Mouse (Mus musculus): ENCODE results near the gene Gm49661.

The Gm49661 gene

GRCm38 (mm10) chr8:84967532-84968304, 1.5 kb downstream of the Gm49661 start:
- DNase-seq (ENCODE audit: low spot score): no peak

GRCm38 (mm10) chr8:84966603-84967002, 2.6 kb downstream of the Gm49661 start:
- DNase-seq (ENCODE audit: low spot score): no peak

- DNase-seq (ENCODE audit: low spot score): peak; percentile 95
Observed at GRCm38 (mm10) chr8:84965731-84966291, 3.4 kb downstream of the Gm49661 start.

- DNase-seq (ENCODE audit: low spot score): no peak
Observed at GRCm38 (mm10) chr8:84963952-84964351, 5.3 kb downstream of the Gm49661 start.

- no peak for DNase-seq (ENCODE audit: low spot score)
Observed at GRCm38 (mm10) chr8:84959811-84960210, 9.4 kb downstream of the Gm49661 start.

- peak; percentile 81 for DNase-seq (ENCODE audit: low spot score)
Observed at GRCm38 (mm10) chr8:84956768-84957167, 12.5 kb downstream of the Gm49661 start.

- peak; percentile 26 for DNase-seq (ENCODE audit: low spot score)
Observed at GRCm38 (mm10) chr8:84952612-84953255, 16.5 kb downstream of the Gm49661 start.

- DNase-seq (ENCODE audit: low spot score): no peak
Observed at GRCm38 (mm10) chr8:84949753-84950152, 19.5 kb downstream of the Gm49661 start.

- DNase-seq (ENCODE audit: low spot score): no peak
Observed at GRCm38 (mm10) chr8:84947241-84947545, 22.0 kb downstream of the Gm49661 start.

- no peak for DNase-seq (ENCODE audit: low spot score)
Observed at GRCm38 (mm10) chr8:84946528-84947240, 22.5 kb downstream of the Gm49661 start, which contains the start of gene Rtbdn. Gene Rtbdn (plus strand): TSS chr8:84946991.

- DNase-seq (ENCODE audit: low spot score): peak; percentile 46
Observed at GRCm38 (mm10) chr8:84945633-84946527, 23.4 kb downstream of the Gm49661 start.

- peak; percentile 70 for DNase-seq (ENCODE audit: low spot score)
Observed at GRCm38 (mm10) chr8:84945235-84945632, 24.0 kb downstream of the Gm49661 start.

- DNase-seq (ENCODE audit: low spot score): peak; percentile 64
Observed at GRCm38 (mm10) chr8:84944478-84945160, 24.6 kb downstream of the Gm49661 start.

- DNase-seq (ENCODE audit: low spot score): no peak
Observed at GRCm38 (mm10) chr8:84943699-84944098, 25.5 kb downstream of the Gm49661 start.

GRCm38 (mm10) chr8:84937620-84938485, 31.4 kb downstream of the Gm49661 start:
- no peak for DNase-seq (ENCODE audit: low spot score)

- DNase-seq (ENCODE audit: low spot score): peak; percentile 58
Observed at GRCm38 (mm10) chr8:84936962-84937546, 32.2 kb downstream of the Gm49661 start, which contains the start of gene Mast1. Gene Mast1 (minus strand): TSS chr8:84937359.

GRCm38 (mm10) chr8:84936041-84936961, 32.9 kb downstream of the Gm49661 start:
- DNase-seq (ENCODE audit: low spot score): no peak

GRCm38 (mm10) chr8:84935489-84935888, 33.7 kb downstream of the Gm49661 start:
- DNase-seq (ENCODE audit: low spot score): peak; percentile 17
